Mouse (Mus musculus): ENCODE data around the gene Arf6. TPM values are rescaled to one million over a fixed set of nuclear protein-coding genes. Genes with fewer than 3 reads are reported as not detected.
"Not testable (repeated sequence)": the region's sequence is repeated elsewhere in the genome, so short reads cannot be mapped to it uniquely, and the experiment has no call there.

Gene Arf6
- polyA plus RNA-seq, 1 experiment, result 49.8 TPM

GRCm38 (mm10) chr12:69386281-69386732 is 14.4 kb downstream of the Arf6 start:
- not testable (repeated sequence) for H3K4me1 ChIP-seq (ENCODE audit: control insufficient read depth, insufficient read depth, insufficient read length, low read length); H3K4me3 ChIP-seq (ENCODE audit: insufficient read depth, low read depth, low read length); H3K27ac ChIP-seq (replicated peaks; ENCODE audit: low read depth, low read length)

DNA sequence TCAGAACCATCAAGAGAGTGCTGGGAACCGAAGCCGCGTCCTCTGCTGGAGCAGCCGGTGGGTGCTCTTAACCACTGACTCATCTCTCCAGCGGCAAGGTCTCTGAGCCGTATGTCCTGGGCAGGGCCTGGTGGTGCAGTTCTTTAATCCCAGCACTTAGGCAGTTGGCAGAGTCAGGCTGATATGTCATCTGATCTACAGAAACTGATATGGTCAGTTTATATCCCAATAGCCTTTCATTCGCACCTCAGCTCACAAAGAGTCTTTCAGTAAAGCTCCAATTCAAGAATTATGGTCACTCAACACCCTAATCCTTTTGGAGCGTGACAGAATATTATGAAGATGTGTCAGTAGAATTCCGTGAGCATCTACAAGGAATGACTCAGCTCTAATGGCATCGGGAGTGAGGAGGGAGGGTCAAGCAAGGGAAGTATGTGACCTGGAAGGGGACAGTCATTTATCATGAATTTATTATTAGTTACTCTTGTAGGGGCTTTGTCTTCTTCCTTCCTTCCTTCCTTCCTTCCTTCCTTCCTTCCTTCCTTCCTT is 16.4 kb downstream of the Arf6 start:
- peaks cover 3% of the 10 kb centered on the region; the same call in 1 of the 2 replicates for H3K4me1 ChIP-seq (ENCODE audit: control insufficient read depth, insufficient read depth, insufficient read length, low read length)
- no peak overlapping the region for H3K27ac ChIP-seq (replicated peaks; ENCODE audit: low read depth, low read length)
- H3K4me3 ChIP-seq (ENCODE audit: insufficient read depth, low read depth, low read length), result no peak overlapping the region

- Histone ChIP-seq H3K4me1 (ENCODE audit: control insufficient read depth, insufficient read depth, insufficient read length, low read length) (peaks cover 3% of the 10 kb centered on the region; the same call in 1 of the 2 replicates), H3K27ac (replicated peaks; ENCODE audit: low read depth, low read length) (no peak overlapping the region), H3K4me3 (ENCODE audit: insufficient read depth, low read depth, low read length) (no peak overlapping the region)
Observed at GRCm38 (mm10) chr12:69389273-69389938, 17.5 kb downstream of the Arf6 start.

GRCm38 (mm10) chr12:69390000-69390698 is 18.2 kb downstream of the Arf6 start:
- no peak overlapping the region for H3K4me3 ChIP-seq (ENCODE audit: insufficient read depth, low read depth, low read length)
- no peak overlapping the region for H3K27ac ChIP-seq (replicated peaks; ENCODE audit: low read depth, low read length)
- peaks cover 6% of the 10 kb centered on the region; the same call in 1 of the 2 replicates for H3K4me1 ChIP-seq (ENCODE audit: control insufficient read depth, insufficient read depth, insufficient read length, low read length)

DNA sequence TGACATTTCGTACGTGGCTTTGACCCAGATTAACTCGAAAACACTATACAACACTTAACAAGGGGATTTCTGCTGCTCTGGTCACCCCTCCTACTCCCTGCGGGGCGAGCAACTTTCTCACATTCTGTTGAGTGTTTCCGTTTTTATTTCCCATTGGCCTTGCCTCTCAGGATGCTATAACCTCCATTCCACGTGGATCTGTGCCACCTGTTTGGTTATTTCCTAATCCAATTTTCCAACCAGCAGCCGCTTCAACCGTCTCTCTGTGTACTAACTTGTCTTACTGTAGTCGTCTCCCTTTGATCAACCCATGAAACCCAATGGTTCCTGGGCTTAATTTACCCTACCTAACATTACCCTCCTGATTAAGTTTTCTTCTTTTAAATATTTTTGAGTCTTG is 21.1 kb downstream of the Arf6 start:
- Histone ChIP-seq H3K27ac (replicated peaks; ENCODE audit: low read depth, low read length) (no peak overlapping the region), H3K4me1 (ENCODE audit: control insufficient read depth, insufficient read depth, insufficient read length, low read length) (peaks cover 6% of the 10 kb centered on the region; the same call in 1 of the 2 replicates), H3K4me3 (ENCODE audit: insufficient read depth, low read depth, low read length) (no peak overlapping the region)

GRCm38 (mm10) chr12:69394456-69394855 is 22.5 kb downstream of the Arf6 start:
- no peak overlapping the region for H3K27ac ChIP-seq (replicated peaks; ENCODE audit: low read depth, low read length)
- no peak overlapping the region for H3K4me3 ChIP-seq (ENCODE audit: insufficient read depth, low read depth, low read length)

GRCm38 (mm10) chr12:69400367-69400766 is 28.4 kb downstream of the Arf6 start:
- no peak overlapping the region for H3K4me3 ChIP-seq (ENCODE audit: insufficient read depth, low read depth, low read length)
- H3K4me1 ChIP-seq (ENCODE audit: control insufficient read depth, insufficient read depth, insufficient read length, low read length), result no peaks in the 10 kb centered on the region
- H3K27ac ChIP-seq (replicated peaks; ENCODE audit: low read depth, low read length), result no peak overlapping the region

More at GRCm38 (mm10) chr12:69394456-69394855, 22.5 kb downstream of the Arf6 start:
- peaks cover 6% of the 10 kb centered on the region; the same call in 1 of the 2 replicates for H3K4me1 ChIP-seq (ENCODE audit: control insufficient read depth, insufficient read depth, insufficient read length, low read length)

DNA sequence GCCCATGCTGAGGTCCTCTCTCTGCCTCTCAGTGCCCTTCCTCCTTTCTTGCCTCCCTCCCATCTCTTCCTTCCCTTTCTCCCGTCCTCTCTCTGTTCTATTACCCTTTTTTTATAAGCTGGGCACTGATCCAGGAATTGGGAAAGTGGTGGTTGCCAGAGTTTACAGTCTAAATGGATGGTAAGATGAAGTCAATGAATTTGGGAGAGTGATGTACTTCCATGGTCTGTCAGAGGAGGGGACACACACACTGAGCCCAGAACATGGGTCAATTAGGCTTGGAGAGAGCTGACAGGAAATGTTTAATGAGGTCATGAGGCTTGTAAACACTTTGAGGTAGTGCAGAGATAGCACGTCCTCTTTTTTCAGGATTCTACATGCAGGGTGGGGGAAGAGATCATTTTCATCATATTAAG is 28.9 kb downstream of the Arf6 start:
- H3K4me3 ChIP-seq (ENCODE audit: insufficient read depth, low read depth, low read length), result no peak overlapping the region
- H3K27ac ChIP-seq (replicated peaks; ENCODE audit: low read depth, low read length), result no peak overlapping the region
- no peaks in the 10 kb centered on the region for H3K4me1 ChIP-seq (ENCODE audit: control insufficient read depth, insufficient read depth, insufficient read length, low read length)

DNA sequence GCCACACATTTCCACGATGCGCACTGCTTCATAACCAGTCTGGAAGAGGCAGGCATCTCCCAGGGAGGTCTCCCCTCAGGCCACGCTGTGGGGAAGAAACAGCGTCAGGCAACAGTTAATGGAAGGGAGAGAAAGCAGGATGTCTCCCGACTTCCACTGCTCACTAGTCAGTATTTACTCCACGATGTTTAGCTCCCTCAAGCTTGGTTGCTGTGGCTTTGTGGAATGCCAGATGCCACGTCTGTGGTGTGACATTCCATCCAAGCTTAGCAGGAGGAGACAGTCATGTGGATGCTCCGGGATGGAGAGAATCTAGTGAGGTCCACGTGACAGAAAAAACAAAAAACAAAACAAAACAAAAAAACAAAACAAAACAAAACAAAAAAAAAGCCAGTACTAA is 30.1 kb downstream of the Arf6 start:
- no peak overlapping the region for H3K4me3 ChIP-seq (ENCODE audit: insufficient read depth, low read depth, low read length)
- no peaks in the 10 kb centered on the region for H3K4me1 ChIP-seq (ENCODE audit: control insufficient read depth, insufficient read depth, insufficient read length, low read length)
- H3K27ac ChIP-seq (replicated peaks; ENCODE audit: low read depth, low read length), result no peak overlapping the region

GRCm38 (mm10) chr12:69402594-69403167 is 30.7 kb downstream of the Arf6 start:
- H3K4me3 ChIP-seq (ENCODE audit: insufficient read depth, low read depth, low read length), result no peak overlapping the region

DNA sequence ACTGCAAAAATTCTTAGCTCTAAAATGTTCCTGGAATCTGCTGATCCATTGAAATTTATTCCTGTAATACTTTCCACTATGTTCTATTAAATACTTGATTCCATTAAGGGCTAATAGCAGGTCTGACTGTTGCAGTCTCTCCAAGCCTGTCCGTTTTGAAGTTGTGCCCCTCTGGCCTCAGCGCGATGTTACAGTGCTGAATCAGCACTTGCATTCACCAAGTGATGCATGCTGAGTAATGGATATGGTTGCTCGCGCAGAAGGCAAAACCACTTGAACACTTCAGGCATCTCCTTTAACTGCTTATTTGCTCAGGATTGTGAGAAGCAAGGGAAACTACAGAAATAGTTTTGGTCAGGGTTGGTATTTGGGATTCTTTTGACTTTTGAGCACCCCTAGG is 38.8 kb downstream of the Arf6 start:
- peaks cover 12% of the 10 kb centered on the region; the same call in 1 of the 2 replicates for H3K4me1 ChIP-seq (ENCODE audit: control insufficient read depth, insufficient read depth, insufficient read length, low read length)
- no peak overlapping the region for H3K27ac ChIP-seq (replicated peaks; ENCODE audit: low read depth, low read length)
- no peak overlapping the region for H3K4me3 ChIP-seq (ENCODE audit: insufficient read depth, low read depth, low read length)

More at GRCm38 (mm10) chr12:69402594-69403167, 30.7 kb downstream of the Arf6 start:
- Histone ChIP-seq H3K4me1 (ENCODE audit: control insufficient read depth, insufficient read depth, insufficient read length, low read length) (no peaks in the 10 kb centered on the region), H3K27ac (replicated peaks; ENCODE audit: low read depth, low read length) (no peak overlapping the region)

- no peak overlapping the region for H3K4me3 ChIP-seq (ENCODE audit: insufficient read depth, low read depth, low read length)
- no peak overlapping the region for H3K27ac ChIP-seq (replicated peaks; ENCODE audit: low read depth, low read length)
- peaks cover 15% of the 10 kb centered on the region for H3K4me1 ChIP-seq (ENCODE audit: control insufficient read depth, insufficient read depth, insufficient read length, low read length)
Observed at GRCm38 (mm10) chr12:69411936-69412335, 40.0 kb downstream of the Arf6 start.

- Histone ChIP-seq H3K4me3 (ENCODE audit: insufficient read depth, low read depth, low read length) (no peak overlapping the region), H3K4me1 (ENCODE audit: control insufficient read depth, insufficient read depth, insufficient read length, low read length) (peaks cover 24% of the 10 kb centered on the region), H3K27ac (replicated peaks; ENCODE audit: low read depth, low read length) (0 out of 2 replicates have a peak overlapping the region, but pooled peaks have one; percentile 19)
Observed at GRCm38 (mm10) chr12:69413303-69413702, 41.4 kb downstream of the Arf6 start.

DNA sequence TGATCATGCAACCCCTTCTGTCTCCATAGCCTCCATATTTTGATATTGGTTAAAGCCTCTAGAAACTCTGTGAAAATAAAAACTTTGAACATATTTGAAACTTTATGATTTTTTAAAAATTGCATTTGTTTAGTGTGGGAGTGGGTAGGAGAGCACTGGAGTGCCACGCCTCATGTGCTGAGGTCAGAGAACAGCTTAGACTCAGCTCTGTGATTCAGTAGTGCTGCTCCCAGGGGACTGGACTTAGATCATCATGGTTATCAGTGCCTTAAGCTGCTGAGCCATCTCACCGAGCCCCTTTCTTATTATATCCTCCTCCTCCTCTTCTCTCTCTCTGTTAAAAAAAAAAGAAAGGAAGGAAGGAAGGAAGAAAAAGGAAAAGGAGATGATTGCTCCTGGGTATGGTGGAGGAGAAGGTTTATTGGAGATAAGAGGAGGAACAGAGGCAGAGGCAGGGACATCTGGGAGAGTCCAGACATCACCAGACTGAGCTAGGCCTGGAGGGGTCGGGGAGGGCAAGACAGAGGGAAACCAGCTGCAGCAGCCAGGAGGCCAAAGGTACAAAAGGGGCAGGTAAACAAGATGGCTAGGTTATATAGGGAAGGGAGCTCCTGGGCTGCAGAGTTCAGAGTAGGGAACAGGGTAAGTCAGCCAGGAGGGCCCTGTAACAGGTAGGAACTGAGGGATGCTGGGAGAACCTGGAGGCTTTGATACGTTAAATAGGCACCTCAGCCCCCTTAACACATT is 43.0 kb downstream of the Arf6 start:
- Histone ChIP-seq H3K4me3 (ENCODE audit: insufficient read depth, low read depth, low read length) (no peak overlapping the region), H3K4me1 (ENCODE audit: control insufficient read depth, insufficient read depth, insufficient read length, low read length) (peaks cover 24% of the 10 kb centered on the region), H3K27ac (replicated peaks; ENCODE audit: low read depth, low read length) (no peak overlapping the region)

DNA sequence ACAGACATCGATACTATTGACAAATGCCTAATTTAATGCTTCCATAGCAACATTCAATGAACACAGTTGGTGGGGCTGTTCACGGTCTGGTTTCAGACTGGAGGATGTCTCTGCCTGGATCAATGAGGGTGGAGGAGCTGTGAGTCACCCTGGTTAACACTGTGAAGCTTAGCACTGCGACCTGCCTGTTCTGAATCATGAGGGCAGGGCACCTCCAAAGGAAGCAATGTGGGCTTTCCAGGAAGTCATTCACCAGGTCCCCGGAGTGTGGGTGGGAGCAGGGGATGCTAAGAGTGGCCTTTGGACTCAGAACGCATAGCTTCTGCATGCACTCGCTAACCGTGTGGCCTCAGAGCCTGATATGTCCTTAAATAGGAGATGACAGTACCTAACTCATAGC is 44.8 kb downstream of the Arf6 start:
- H3K27ac ChIP-seq (replicated peaks; ENCODE audit: low read depth, low read length), result no peak overlapping the region
- H3K4me1 ChIP-seq (ENCODE audit: control insufficient read depth, insufficient read depth, insufficient read length, low read length), result peaks cover 28% of the 10 kb centered on the region
- H3K4me3 ChIP-seq (ENCODE audit: insufficient read depth, low read depth, low read length), result no peak overlapping the region
